Mouse (Mus musculus) c-Kit-positive CD71-positive TER-119-negative erythroid progenitor cells, embryonic 14.5 days (primary cell): ENCODE results near the gene Dst.

Experiments used
- DNase-seq: peaks from one replicate; pipeline ENCODE4 v3.0.0-alpha.2; 2013; ENCODE audit warnings: low read depth

Gene Dst

GRCm38 (mm10) chr1:33980420-33980819 lies 72.4 kb downstream of the Dst start:
- no peak for DNase-seq

GRCm38 (mm10) chr1:33989643-33990042 lies 81.6 kb downstream of the Dst start:
- no peak for DNase-seq

- no peak for DNase-seq
These were observed 83.0 kb downstream of the Dst start for GRCm38 (mm10) chr1:33991067-33991466.

- DNase-seq = no peak
These were observed 84.8 kb downstream of the Dst start for GRCm38 (mm10) chr1:33992810-33993209.

GRCm38 (mm10) chr1:33994201-33994600 lies 86.2 kb downstream of the Dst start:
- no peak for DNase-seq

- no peak for DNase-seq
These were observed 87.4 kb downstream of the Dst start for GRCm38 (mm10) chr1:33995386-33995785.

GRCm38 (mm10) chr1:33996105-33996887 lies 88.3 kb downstream of the Dst start:
- DNase-seq = no peak

GRCm38 (mm10) chr1:34002321-34002720 lies 94.3 kb downstream of the Dst start:
- no peak for DNase-seq

- no peak for DNase-seq
These were observed 94.9 kb downstream of the Dst start for GRCm38 (mm10) chr1:34002970-34003369.

GRCm38 (mm10) chr1:34005238-34005725 lies 97.3 kb downstream of the Dst start:
- no peak for DNase-seq

GRCm38 (mm10) chr1:34005726-34006638 lies 98.0 kb downstream of the Dst start:
- DNase-seq = no peak

- DNase-seq = no peak
These were observed 98.9 kb downstream of the Dst start for GRCm38 (mm10) chr1:34006828-34007361.

- no peak for DNase-seq
These were observed 99.4 kb downstream of the Dst start for GRCm38 (mm10) chr1:34007379-34007778.

- no peak for DNase-seq
These were observed 103.1 kb downstream of the Dst start for GRCm38 (mm10) chr1:34011051-34011677.

GRCm38 (mm10) chr1:34011821-34012271 lies 103.8 kb downstream of the Dst start:
- DNase-seq = no peak

GRCm38 (mm10) chr1:34013490-34013889 lies 105.5 kb downstream of the Dst start:
- no peak for DNase-seq

- no peak for DNase-seq
These were observed 108.8 kb downstream of the Dst start for GRCm38 (mm10) chr1:34016780-34017179.

- DNase-seq = no peak
These were observed 109.3 kb downstream of the Dst start for GRCm38 (mm10) chr1:34017323-34017722.

GRCm38 (mm10) chr1:34020599-34020998 lies 112.6 kb downstream of the Dst start:
- no peak for DNase-seq

- no peak for DNase-seq
These were observed 113.5 kb downstream of the Dst start for GRCm38 (mm10) chr1:34021574-34021973.

GRCm38 (mm10) chr1:34023154-34023553 lies 115.1 kb downstream of the Dst start:
- DNase-seq = no peak

GRCm38 (mm10) chr1:34025879-34026278 lies 117.9 kb downstream of the Dst start:
- DNase-seq = no peak
